Mouse (Mus musculus): ENCODE results near the gene Baz2a.

The Baz2a gene

DNA sequence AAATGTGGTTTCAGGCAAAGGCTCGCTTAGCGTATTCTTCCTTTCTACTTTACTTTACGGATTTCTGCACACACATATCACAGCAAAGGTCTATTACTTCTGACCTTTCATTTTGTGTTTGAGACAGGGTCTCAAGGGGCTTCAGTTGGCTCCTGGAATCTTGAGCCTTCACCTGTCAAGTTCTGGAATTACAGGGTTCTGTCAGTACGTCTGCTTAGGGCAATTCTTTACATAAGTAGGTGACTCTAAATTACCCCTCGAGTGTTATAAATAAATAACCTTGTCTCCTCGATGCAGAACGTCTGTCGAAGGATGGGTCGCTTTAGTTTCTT is 8.9 kb upstream of the Baz2a start:
- DNase-seq, result no peak

DNA sequence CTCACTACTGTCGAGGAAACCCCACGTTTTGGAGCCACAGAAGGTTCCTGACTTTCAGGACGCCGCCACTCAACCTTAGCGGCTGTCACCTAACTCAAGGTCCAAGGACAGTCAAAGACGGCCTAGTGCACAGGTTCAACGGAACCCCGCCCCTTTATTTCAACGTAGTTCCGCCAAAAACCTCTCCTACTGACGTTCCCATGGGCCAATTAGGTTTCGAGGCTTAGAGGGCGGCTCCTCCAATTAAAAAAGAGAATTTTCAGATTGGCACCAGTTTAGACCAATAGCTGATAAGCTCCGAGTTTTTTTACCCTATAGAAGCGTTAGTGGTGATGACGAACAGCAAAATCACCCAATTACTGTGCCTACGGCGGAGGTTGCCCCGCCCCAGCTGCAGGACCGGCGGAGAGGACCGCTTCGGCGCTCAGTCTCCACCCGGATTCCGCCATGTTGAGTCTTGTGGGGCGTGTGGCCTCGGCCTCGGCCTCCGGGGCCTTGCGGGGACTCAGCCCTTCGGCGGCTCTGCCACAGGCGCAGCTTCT is 8.4 kb upstream of the Baz2a start, which contains the start of gene Atp5b:
Atp5b (plus strand) TSS at position 394 of the 542 bp plus-strand sequence.
- DNase-seq, result peak; percentile 99

DNA sequence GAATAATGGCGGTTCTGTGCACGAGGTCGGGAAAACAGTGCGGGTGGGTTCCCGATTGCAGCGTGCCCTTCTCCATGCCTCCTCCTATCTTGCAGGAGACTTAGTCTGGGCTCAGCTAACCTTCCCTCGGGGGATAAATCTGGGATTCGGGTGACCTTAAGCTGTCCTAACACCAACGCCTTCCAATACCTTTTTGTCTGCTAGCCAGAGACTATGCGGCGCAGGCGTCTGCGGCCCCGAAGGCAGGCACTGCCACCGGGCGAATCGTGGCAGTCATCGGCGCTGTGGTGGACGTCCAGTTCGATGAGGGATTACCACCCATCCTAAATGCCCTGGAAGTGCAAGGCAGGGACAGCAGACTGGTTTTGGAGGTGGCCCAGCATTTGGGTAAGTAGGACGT is 7.7 kb upstream of the Baz2a start:
- peak; percentile 63 for DNase-seq

DNA sequence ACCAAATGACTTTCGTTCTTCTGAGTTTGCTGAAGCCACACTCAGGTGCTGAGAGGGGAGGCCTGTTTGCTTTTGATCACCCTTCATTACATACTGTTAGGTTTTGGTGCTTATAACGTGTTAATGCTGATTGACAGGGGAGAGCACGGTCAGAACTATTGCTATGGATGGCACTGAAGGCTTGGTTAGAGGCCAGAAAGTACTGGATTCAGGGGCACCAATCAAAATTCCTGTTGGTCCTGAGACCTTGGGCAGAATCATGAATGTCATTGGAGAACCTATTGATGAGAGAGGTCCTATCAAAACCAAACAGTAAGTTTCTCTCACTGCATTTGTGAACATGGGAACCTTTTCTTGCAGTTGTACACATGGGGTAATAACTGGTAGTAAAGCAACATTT is 7.2 kb upstream of the Baz2a start:
- peak; percentile 34 for DNase-seq

DNA sequence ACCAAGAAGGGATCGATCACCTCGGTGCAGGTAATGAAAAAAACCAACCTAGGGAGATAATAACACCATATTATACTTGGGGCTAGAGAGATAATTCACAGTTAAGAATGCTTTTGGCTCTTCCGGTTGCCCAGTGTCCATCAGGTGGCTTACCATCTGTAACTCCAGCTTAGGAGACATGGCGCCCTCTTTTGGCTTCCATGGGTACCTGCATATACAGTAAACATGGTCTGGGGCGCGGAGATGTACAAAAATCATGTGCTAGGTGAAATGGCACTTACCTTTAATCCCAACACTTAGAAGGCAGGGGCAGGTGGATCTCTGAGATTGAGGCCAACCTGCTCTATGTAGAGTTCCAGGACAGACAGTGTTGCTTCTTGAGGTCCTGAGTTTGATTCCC is 5.0 kb upstream of the Baz2a start:
- peak; percentile 43 for DNase-seq

DNA sequence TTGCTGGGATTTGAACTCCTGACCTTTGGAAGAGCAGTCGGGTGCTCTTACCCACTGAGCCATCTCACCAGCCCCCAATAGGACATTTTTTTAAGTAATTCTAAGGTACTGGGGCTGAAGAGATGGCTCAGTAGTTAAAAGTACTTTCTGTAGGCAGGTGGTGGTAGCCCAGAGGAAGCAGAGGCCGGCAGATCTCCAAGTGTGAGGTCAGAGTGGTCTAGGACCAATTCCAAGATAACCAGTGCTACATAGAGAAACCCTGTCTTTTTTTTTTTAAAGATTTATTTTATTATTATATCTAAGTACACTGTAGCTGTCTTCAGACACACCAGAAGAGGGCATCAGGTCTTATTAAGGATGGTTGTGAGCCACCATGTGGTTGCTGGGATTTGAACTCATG is 4.2 kb upstream of the Baz2a start:
- DNase-seq, result peak; percentile 52

DNA sequence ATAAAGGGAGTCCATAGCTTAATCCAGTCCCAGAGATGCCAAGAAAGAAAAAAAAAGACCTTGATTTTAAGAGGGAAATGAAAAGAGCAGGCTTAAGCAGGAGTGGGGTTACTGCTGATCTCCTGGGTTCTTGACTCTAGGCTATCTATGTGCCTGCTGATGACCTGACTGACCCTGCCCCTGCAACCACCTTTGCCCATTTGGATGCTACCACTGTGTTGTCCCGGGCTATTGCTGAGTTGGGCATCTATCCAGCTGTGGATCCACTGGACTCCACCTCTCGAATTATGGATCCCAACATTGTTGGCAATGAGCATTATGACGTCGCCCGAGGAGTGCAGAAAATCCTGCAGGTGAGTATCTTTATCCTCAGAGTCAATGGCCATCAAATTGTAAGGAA is 3.2 kb upstream of the Baz2a start:
- peak; percentile 49 for DNase-seq

DNA sequence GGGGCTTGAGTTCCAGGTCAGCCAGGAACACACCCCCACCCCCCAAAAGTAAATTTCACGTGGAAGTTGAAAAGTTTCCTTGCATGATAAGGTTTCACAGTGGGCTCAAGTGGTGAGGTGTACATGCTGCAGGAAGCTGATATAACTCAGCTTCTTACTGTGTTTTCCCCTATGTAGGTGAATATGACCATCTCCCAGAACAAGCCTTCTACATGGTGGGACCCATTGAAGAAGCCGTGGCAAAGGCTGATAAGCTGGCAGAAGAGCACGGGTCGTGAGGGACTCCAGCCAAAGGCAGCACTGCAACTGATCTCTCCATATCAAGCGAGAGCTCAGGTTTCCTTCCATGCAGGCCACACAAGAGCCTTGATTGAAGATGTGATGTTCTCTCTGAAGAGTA is 1.5 kb upstream of the Baz2a start:
- no peak for DNase-seq

DNA sequence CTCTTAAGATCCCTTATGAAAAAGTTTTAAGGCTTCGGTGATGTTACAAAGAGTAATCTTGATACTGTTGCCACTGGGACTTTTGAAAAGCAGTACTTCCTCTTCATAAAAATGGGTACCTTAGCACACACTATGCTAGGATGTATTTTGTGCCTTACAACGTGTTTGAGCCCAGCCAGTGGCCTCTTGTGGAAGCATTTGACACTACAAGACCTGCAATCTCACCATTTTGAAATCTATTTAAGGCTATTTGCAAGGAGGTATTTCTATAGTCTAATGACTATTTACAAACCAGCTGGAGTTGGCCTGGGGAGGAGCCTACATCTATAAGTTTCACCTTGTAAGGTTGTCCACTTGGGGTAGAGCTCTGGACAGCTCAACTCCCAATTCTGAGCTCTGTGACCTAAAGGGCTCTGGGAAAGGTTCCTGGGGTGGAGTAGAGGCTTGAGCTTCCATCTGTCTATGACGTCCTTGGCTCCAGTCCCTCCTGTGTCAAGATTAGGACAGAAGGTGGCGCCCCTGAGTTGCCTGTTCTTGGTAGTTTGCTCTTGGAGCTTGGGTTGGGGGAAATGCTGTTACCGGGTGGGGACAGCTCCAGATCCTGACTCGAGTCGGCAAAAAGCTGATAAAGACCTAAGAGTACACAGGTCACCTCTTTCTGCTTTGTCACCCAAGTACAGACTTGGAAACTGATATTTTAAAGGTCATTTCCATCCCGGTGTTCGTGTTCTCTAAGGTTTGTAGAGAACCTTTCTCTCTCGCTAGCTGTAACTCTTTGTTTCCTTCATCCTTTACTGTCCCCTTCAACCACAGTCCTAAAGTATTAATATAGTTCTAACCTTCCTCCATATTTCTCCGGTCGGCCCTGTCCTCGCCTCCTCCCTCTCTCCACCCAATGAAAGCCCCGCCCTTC is 470 bp upstream of the Baz2a start:
- peak; percentile 91 for DNase-seq

DNA sequence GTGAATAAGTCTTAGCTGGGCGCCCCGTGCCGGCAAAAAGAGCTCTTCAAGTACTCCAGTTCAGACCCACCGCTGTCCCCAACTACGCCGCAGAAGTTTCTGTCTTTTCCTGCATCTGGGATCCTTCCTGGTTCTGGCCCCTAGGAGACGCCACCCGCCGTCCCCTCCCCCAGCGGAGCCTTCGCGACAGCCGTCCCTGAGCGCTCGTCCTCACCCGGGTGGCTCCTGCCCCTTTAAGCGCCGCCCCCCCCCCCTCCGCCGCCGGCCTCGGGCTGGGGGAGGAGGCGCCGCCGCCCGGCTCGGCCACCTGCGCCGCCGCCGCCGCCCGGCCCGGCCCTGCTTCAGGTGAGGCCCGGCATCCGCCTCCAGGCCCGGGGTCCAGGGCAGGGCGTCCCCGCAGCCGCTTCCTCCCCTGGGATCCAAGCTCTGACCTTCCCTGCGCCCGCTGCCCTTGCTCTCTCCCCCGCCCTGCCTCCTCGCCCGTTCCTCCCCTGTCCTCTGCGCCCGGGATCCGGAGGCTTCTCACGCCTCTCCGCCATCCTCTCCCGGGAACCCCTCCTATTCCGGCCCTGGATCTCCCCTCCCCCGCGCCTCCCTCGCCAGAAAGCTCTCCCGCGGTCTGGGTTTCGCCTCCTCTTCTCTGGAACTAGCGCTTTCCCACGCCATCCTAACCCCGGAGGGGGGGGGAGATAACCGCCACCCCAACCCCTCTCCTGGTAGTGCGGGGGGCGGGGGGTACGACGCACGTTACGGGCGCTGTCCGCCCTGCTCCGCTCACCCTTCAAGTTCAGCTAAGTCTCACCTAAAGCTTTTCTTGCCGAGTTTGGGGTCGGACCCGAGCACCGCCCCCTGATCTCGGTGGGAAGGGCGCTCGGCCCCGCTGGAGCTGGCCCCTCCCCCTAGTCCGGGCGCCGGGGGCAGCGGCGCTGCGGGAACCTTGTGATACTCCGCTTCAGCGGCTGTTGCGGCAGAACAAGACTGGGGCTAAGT is 1.4 kb downstream of the Baz2a start:
- DNase-seq, result peak; percentile 85

DNA sequence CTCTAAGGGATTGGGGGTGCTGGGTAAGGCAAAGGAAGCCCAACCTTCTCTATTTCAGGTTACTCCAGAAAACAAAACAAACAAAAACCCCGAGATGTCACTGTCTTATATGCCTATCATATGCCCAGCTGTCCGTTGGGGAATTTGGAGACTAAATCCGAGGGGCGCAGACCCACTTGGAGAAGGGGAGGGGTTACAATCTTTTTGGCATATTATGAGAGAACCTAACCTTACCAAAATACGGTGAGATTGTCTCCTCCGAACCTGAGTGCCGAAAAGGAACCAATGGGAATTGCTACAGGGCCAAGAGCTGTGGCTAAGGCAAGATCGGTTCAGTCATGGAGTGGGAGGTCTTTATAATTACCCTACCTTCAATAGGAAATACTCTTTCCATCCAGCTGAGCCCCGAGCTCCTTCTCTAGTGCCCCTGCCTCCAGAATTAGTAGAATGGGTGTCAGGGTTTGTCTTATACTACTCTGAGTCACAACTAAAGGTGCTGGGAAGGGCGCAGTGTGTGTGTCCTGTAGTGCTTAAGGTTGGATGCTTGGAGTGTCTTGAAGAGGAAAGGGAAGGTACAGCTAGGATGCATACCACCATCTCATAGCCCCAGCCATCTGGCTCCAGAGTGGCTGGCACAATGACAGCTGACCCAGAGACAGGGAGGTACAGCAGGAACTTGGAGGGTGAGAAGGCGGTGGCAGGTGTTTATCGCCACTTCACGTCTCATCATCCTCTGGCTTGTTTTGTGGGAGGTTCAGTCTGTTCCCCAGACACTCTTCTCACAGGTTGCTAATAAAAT is 2.3 kb downstream of the Baz2a start:
- peak; percentile 75 for DNase-seq

DNA sequence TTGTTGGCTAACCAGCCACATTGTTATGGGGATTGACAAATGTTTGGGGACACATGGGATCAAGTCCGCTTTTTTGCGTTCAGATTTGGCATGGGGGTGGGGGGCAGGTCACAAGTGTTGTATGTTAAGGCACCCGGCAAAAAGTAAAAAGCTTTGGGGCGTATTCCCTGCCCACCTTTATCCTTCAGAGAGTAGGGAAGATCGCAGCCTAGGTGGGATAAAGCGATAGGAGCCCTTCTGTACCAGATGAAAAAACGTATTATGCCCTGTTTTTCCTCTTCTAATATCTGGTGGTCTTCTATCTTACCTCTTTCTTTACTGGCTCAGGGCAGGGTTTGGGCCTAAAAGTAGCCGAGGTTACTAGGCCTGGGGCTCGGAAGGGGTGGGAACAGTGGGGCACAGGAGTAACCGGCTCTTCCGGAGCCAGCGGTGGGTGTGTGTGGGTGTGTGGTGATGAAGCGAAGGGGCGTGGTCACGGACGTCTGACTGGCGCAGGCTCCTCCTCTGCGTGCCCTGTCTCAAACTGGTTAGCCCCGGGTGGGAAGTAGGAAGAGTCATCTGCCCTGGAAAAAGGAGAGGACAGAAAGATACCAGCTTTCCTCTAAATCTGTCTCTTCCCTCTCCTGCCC is 3.1 kb downstream of the Baz2a start:
- peak; percentile 83 for DNase-seq

DNA sequence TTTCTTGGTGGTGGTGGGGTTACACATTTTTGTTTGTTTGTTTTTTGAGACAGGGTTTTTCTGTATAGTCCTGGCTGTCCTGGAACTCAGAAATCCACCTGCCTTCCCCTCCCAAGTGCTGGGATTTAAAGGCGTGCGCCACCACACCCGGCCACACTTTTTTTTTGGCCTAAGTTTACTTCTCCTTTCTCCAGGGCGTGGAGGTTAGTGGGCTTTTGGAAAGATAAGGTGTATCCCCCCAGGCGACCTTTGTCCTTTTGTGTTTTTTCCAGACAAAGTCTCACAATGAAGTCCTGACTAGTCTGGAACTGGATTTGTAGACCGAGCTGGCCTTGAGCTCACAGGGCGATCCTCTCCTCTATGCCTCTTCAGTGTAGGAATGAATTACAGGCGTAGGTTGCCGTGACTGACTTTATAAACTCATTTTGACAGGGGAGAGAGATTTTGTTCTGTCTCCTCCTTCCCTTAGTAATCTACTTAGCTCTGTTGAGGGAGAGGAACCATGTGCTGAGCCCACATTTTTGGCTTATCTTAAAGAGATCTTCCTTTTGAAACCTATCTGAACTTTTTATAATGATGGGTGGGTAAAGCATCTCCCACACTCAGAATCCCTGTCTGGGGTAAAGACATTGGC is 3.7 kb downstream of the Baz2a start:
- no peak for DNase-seq

DNA sequence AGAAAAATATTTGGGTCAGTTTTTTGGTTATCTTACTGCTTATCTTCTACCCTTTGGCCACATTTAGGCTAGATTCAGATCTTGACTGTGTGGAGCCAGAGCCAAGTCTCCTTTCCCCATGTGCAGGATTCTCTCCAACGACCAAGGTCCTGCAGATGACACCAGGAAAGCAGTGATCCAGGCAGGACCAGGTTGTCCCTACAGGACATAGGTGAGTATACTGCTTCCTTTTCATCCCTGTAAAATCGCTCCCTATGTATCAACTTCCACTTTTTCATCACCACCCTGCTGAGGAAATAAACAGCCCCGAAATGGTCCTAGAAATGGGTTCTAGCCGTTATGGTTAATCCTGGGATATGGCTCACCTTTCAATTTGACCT is 4.9 kb downstream of the Baz2a start:
- DNase-seq, result no peak

DNA sequence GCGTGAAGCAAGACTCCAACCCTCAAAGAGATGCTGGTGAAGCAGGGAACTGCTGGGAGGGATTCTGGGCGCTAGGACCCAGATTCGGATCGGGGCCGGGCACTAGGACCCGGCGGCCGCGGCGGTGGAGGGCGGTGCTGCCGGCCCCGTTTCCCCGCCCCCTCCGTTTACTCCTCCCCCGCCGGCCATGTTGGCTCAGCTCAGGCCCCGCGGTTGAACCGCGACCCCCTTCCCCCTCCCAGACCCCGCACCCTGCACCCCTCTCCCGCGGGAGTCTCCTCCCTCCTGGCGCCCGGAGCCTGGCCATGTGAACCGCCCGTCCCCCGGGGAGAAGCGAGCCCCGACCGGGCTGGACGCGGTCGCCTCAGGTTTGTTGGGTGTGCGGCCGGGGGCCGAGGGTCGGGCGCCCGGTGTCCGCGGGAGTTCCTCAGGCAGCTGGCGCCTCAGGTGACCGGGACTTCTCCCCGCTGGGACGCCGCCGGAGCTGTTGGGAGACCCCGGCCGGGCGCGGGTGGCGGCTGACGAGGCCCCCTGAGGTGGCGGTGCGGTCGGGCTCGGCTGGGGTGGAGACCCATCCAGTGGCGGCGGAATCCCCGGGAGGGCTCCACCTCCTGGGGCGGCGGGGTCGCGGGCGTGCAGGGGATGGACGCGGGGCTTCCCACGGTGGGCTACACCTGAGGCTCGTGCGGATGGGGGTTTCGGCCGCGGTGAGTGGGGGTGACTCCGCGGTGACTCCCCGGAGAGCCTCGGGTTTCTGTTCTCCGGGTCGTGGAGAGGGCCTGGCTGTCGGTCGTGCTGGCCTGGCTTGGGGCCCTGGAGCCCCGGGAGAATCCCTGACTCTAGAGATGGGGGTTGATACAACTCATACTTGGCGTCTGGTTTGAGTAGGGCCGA is 5.6 kb downstream of the Baz2a start:
- peak; percentile 77 for DNase-seq

DNA sequence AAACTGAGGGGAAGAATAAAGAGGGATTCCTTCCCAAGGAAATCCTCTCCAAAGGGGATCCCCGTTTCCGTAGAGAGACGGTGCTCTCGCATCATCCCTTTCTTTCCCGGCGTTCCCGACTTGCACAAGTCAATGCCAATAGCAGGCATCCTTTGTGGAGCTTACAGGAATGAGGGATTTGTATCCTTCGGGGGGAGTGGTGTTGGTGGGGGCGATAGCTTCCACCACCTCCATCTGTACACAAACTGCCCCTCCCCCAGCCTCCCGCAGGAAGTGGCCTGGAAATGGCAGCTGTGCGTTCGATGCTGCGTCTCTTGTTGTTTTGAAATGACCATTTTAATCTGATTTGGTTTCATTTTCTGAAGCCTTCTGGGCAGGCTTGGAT is 6.2 kb downstream of the Baz2a start:
- peak; percentile 73 for DNase-seq

DNA sequence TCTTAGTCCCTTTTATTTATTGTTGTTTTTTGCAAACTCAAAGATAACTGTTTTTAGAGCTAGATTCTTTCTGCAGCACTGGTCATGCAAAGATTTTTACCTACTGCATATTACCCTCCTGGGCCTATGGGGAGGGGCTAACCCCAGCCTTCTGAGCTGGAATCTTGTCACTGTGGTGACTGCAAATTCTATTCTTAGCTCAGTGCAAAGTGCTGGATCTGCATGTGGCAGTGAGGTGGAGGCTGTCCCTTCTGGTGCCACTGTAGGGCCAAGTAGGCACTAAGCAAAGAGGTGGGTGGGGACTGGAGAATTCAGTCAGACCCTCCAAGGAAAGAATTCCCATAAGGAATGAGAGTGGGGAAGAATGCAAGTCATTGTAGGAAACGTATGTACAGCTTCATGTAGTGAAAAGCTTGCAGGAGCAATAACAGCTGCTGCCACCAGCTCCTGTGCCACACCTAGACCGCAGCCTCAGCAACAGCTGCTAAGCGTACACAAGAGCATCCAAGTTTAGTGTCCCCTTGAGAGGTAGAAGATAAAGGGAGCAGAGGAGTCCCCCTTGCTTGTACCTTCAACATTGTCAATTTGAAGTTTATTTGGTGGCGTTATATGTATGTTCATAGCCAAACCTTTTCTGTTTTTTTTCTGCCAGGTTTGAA is 18.9 kb downstream of the Baz2a start:
- no peak for DNase-seq

DNA sequence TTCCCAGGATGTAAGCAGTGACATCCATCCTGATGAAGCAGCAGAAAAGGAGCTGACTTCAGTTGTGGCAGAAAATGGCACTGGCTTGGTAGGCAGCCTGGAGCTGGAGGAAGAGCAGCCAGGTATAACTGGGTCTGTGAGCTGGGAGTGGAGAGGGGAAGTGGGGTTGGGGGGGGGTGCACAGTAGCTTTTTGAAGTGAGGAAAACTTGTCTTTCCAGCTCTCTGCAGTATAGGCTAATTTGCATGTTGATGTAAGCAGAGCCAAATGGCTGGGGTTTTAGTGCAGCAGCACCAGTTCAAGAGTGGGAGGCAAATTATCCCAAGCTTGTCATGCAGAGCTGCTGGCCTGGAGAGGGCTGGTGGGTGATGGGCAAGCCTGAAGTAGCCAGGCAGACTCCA is 19.9 kb downstream of the Baz2a start:
- DNase-seq, result no peak

DNA sequence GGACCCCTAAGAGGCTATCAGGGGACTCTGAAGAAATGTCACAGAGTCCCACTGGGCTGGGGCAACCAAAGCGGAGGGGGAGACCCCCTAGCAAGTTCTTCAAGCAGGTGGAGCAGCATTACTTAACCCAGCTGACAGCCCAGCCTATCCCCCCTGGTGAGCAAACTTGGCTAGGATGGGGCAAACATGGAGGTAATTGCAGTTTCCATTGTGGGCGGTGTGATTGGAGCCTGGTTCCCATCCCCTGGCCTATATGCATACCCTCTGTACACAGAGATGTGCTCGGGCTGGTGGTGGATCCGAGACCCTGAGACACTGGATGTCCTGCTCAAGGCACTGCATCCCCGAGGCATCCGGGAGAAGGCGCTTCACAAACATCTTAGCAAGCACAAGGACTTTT is 32.5 kb downstream of the Baz2a start:
- DNase-seq, result no peak

DNA sequence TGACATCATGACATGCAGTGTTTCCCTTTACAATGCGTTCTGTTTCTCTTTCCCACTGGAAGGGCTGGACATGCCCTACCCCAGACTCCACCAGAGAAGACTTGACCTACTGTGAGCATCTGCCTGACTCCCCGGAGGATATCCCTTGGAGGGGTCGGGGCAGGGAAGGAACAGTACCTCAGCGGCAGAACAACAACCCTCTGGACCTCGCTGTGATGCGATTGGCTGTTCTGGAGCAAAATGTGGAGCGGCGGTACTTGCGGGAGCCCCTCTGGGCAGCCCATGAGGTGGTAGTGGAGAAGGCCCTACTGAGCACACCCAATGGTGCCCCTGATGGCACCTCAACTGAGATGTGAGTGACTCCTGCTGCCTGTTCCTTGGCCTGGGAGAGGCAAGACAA is 33.5 kb downstream of the Baz2a start:
- DNase-seq, result no peak

All from cerebellum, adult 9-11 months (tissue).